13 mouse cellular contexts compared by ENCODE assay signal in genomic region chr13:78171984-78172636, GRCm38 (mm10). TPM values are rescaled to one million over a fixed set of nuclear protein-coding genes. Genes with fewer than 3 reads are reported as not detected.
DNase-seq lines count a peak whose midpoint lies in the region; ATAC-seq and TF ChIP-seq lines count a peak whose summit lies in the region.
"Had no signal": no experiment of that assay in that cellular context is flagged by ENCODE, and none has a peak within 500 bp of the region (broad histone marks: within the 10 kb centered on the region; RNA-seq: fewer than 3 reads in every experiment).

No protein-coding gene starts in this region.

- peak overlapping the region; percentile 44 for H3K4me3 ChIP-seq in layer of hippocampus, adult 2 months
- peak overlapping the region; percentile 42 for H3K4me3 ChIP-seq in forebrain, embryonic 10.5 days
- peak overlapping the region; percentile 28 for H3K4me3 ChIP-seq in hindbrain, embryonic 13.5 days
- no peak overlapping the region for H3K4me3 ChIP-seq in neural tube, embryonic 12.5 days

- H3K9ac ChIP-seq in hindbrain, embryonic 13.5 days, result 0 out of 2 replicates have a peak overlapping the region, but pooled peaks have one; percentile 51
- no peak overlapping the region for H3K9ac ChIP-seq in neural tube, embryonic 12.5 days
- H3K9ac ChIP-seq: liver, postnatal 0 days had no signal

- H3K9me3 ChIP-seq in forebrain, embryonic 10.5 days, result no peaks in the 10 kb centered on the region
- no peaks in the 10 kb centered on the region for H3K9me3 ChIP-seq in hindbrain, embryonic 13.5 days
- H3K9me3 ChIP-seq in neural tube, embryonic 12.5 days, result no peaks in the 10 kb centered on the region

- TF ChIP-seq CTCF in layer of hippocampus, adult 2 months (conservative IDR thresholded peaks at IDR 0.05), result peak; percentile 29; the same call in 1 of the 2 replicates

- H3K27me3 ChIP-seq in forebrain, embryonic 10.5 days (ENCODE audit: poor library complexity, severe bottlenecking), result peaks cover 100% of the 10 kb centered on the region
- peaks cover 74% of the 10 kb centered on the region for H3K27me3 ChIP-seq in hindbrain, embryonic 13.5 days
- H3K27me3 ChIP-seq in neural tube, embryonic 12.5 days (replicated peaks), result peaks cover 51% of the 10 kb centered on the region
- H3K27me3 ChIP-seq: CH12.LX had no signal

- 1% methylated on average over 17 of the region's 17 CpGs for WGBS in forebrain, embryonic 10.5 days
- 3% methylated on average over 17 of the region's 17 CpGs for WGBS in hindbrain, embryonic 13.5 days
- 3% methylated on average over 17 of the region's 17 CpGs for WGBS in neural tube, embryonic 12.5 days

- no peak for DNase-seq in layer of hippocampus, adult 2 months (ENCODE audit: low spot score in 2 of 2)
- DNase-seq in layer of hippocampus, adult 18-20 months (ENCODE audit: low spot score in 2 of 2), result no peak
- DNase-seq in forebrain, embryonic 10.5 days (ENCODE audit: extremely low spot score, low spot score), result peak; percentile 35
- no peak for DNase-seq in adrenal gland, adult (ENCODE audit: inconsistent age in 2 of 2, low spot score in 1 of 2)
- no peak for DNase-seq in thymus, adult 18-20 months
- DNase-seq in urinary bladder, postnatal 4 days (ENCODE audit: low spot score in 2 of 2), result no peak
- DNase-seq: adrenal gland, postnatal 25 days; heart, adult 11 months; liver, postnatal 0 days had no signal

- H3K27ac ChIP-seq in layer of hippocampus, adult 2 months, result peak overlapping the region; percentile 87
- peak overlapping the region; percentile 89 for H3K27ac ChIP-seq in forebrain, embryonic 10.5 days
- H3K27ac ChIP-seq in hindbrain, embryonic 13.5 days, result peak overlapping the region; percentile 58; the same call in 1 of the 2 replicates
- no peak overlapping the region for H3K27ac ChIP-seq in neural tube, embryonic 12.5 days
- H3K27ac ChIP-seq: kidney, postnatal 0 days had no signal

- H3K4me1 ChIP-seq in forebrain, embryonic 10.5 days, result peaks cover 57% of the 10 kb centered on the region
- peaks cover 11% of the 10 kb centered on the region for H3K4me1 ChIP-seq in hindbrain, embryonic 13.5 days (replicated peaks)
- H3K4me1 ChIP-seq in neural tube, embryonic 12.5 days, result peaks cover 5% of the 10 kb centered on the region; the same call in 1 of the 2 replicates

- H3K4me2 ChIP-seq in hindbrain, embryonic 13.5 days, result peak overlapping the region; percentile 53
- H3K4me2 ChIP-seq in neural tube, embryonic 12.5 days (replicated peaks), result peak overlapping the region; percentile 37

- peak; percentile 58 for ATAC-seq in hindbrain, embryonic 13.5 days (ENCODE audit: low FRiP score)
- peak; percentile 51; the same call in 1 of the 2 replicates for ATAC-seq in neural tube, embryonic 12.5 days (ENCODE audit: low FRiP score, low read depth)
- ATAC-seq: liver, postnatal 0 days had no signal

- no peaks in the 10 kb centered on the region for H3K36me3 ChIP-seq in forebrain, embryonic 10.5 days (replicated peaks)
- H3K36me3 ChIP-seq in hindbrain, embryonic 13.5 days, result no peaks in the 10 kb centered on the region
- no peaks in the 10 kb centered on the region for H3K36me3 ChIP-seq in neural tube, embryonic 12.5 days

RNA-seq across cellular contexts. Expression of gene Nr2f1, which starts 27.4 kb away (rescaled TPM):
- total RNA-seq in layer of hippocampus, adult 2 months (2021), result 10 to 100 TPM; 89.4 to 98.1 TPM
- total RNA-seq in layer of hippocampus, adult 18-20 months (2021), result 10 to 100 TPM; 87.0 to 96.0 TPM
- 64.9 and 66.1 TPM in 2 replicates for polyA plus RNA-seq in forebrain, embryonic 10.5 days (2016; fragmentation: Nextera tagmentation; extraction: Ambion mirVana)
- polyA plus RNA-seq in hindbrain, embryonic 13.5 days (2015; fragmentation: Nextera tagmentation; extraction: Ambion mirVana), result 68.9 and 71.3 TPM in 2 replicates
- polyA plus RNA-seq in neural tube, embryonic 12.5 days (2016; fragmentation: Nextera tagmentation; extraction: Ambion mirVana), result 48.4 and 56.4 TPM in 2 replicates
- total RNA-seq: CH12.LX had no signal
